Mouse (Mus musculus) adrenal gland, adult 8-10 months (tissue): Measurements from ENCODE around the gene Ect2l. TPM values are rescaled to one million over a fixed set of nuclear protein-coding genes. Genes with fewer than 3 reads are reported as not detected.

Experiments
- total RNA-seq, 4 experiments: library from RNA; stranded (reverse); gene quantifications; 2 replicates each; pipeline ENCODE4 v1.2.4; 2022

Gene Ect2l
- total RNA-seq, 4 experiments from 2014 or later, result 0.24 TPM; not detected in 3

Other genes with a start within 250 kb of the Ect2l start
- gene Abracl, start 187.6 kb downstream of the Ect2l start, total RNA-seq, result 10 to 100 TPM; 14.6 to 33.2 (median 18.8) TPM
- gene Reps1, start 155.0 kb downstream of the Ect2l start, total RNA-seq, result 10 to 100 TPM; 30.7 to 46.2 (median 39.6) TPM
- gene Ccdc28a, start 24.1 kb upstream of the Ect2l start, total RNA-seq, result 10 to 100 TPM; 13.4 to 18.7 (median 15.6) TPM
- gene Nhsl1, start 108.1 kb upstream of the Ect2l start, total RNA-seq, result 1 to 10 TPM; 2.2 to 5.6 (median 3.6) TPM